Mouse (Mus musculus): ENCODE data around the gene Rac1. TPM values are rescaled to one million over a fixed set of nuclear protein-coding genes. Genes with fewer than 3 reads are reported as not detected.

The Rac1 gene
- polyA plus RNA-seq, 1 experiment from 2014 or later, result 355 TPM

DNA sequence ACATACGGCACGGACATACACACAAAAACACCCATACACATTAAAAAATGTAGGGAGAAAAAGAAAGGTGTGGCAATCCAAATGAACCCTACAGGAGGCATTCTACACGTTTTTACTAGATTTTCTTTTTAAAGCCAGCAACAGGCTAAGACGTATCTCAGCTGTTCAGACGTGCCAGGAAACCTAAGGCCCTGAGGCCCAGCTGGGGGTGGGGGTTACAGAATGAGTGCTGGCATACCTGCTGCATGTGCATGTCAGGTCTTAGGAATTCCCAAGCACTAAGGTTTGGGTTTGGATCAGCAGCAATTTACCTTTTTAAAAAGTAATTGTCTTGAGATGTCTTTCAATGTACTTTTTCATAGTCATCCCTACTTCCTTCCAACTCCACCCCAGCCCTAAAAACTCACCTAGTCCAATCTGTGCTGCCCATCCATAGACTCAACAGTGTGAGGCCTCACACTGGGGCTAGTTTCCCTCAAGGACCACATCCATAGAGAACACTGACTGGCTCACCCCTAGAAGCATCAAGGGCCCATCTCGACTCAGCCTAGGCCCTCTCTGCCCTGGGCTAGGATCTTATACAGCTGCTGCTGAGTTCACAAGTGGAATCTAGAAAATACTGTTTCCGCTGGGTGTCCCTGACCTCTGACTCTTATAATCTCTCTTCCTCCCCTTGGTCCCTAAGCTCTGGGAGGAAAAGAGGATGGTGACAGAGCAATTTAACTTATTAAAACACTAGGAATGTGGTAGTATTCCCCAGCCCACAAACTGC is 2.2 kb downstream of the Rac1 start:
- ATAC-seq (ENCODE audit: extremely low read depth, insufficient number of reproducible peaks, low FRiP score, low TSS enrichment), result no peak
- Histone ChIP-seq H3K36me3 (peaks cover 7% of the 10 kb centered on the region; the same call in 1 of the 2 replicates), H3K9ac (peak overlapping the region; percentile 100), H3K27ac (replicated peaks) (peak overlapping the region; percentile 22; the same call in 1 of the 2 replicates), H3K4me3 (peak overlapping the region; percentile 100), H3K4me2 (peak overlapping the region; percentile 91), H3K27me3 (replicated peaks) (no peaks in the 10 kb centered on the region), H3K4me1 (peaks cover 64% of the 10 kb centered on the region), H3K9me3 (no peaks in the 10 kb centered on the region)
- 45% methylated on average over 7 of the region's 7 CpGs for WGBS

DNA sequence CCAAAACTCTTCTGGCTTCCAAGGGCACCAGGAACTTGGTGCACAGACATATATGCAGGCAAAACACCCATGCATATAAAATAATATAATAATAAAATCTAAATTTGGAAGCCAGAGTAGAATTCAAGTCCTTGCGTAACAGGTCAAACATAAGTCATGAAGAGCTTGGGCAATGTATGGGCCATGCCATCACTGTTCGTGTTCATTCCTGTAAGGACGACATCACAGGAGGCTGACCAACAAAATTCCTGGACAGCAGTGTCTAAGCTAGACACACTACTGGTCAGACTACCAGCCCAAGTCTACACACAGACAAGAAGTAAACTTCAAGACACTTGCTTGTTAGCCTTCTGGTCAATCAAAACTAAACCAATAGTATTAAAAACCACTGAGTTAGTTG is 5.0 kb downstream of the Rac1 start:
- WGBS, result 83% methylated on average over 3 of the region's 3 CpGs
- no peaks in the 10 kb centered on the region for H3K9me3 ChIP-seq
- H3K4me3 ChIP-seq, result no peak overlapping the region
- H3K4me1 ChIP-seq, result peaks cover 87% of the 10 kb centered on the region
- H3K4me2 ChIP-seq, result no peak overlapping the region
- H3K9ac ChIP-seq, result no peak overlapping the region
- peaks cover 11% of the 10 kb centered on the region; the same call in 1 of the 2 replicates for H3K36me3 ChIP-seq
- H3K27ac ChIP-seq (replicated peaks), result no peak overlapping the region
- ATAC-seq (ENCODE audit: extremely low read depth, insufficient number of reproducible peaks, low FRiP score, low TSS enrichment), result no peak
- no peaks in the 10 kb centered on the region for H3K27me3 ChIP-seq (replicated peaks)

DNA sequence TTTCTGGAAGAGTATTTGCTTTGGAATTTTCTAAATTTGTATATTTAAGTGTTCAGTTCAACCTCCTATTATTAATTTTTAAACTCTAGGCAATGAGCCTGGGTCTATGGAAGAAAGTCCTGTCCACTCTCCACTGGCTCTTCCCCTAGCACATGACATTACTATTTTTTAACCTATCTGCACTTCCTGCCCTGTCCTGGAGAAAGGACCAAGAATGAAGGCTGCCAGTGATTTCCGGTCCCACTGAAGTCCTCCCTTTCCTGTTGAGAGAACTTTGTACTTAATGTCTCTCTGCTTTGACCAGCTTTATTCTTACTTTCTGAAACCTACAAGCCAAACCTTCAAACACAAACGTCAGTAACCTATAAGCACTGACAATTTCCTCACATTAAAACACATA is 7.4 kb downstream of the Rac1 start:
- no peak overlapping the region for H3K4me3 ChIP-seq
- no peaks in the 10 kb centered on the region for H3K27me3 ChIP-seq (replicated peaks)
- no peak for ATAC-seq (ENCODE audit: extremely low read depth, insufficient number of reproducible peaks, low FRiP score, low TSS enrichment)
- H3K36me3 ChIP-seq, result peaks cover 29% of the 10 kb centered on the region
- peak overlapping the region; percentile 48 for H3K4me2 ChIP-seq
- H3K27ac ChIP-seq (replicated peaks), result peak overlapping the region; percentile 68
- H3K9ac ChIP-seq, result peak overlapping the region; percentile 60
- H3K9me3 ChIP-seq, result no peaks in the 10 kb centered on the region
- WGBS, result 48% methylated on average over 2 of the region's 2 CpGs
- peaks cover 90% of the 10 kb centered on the region for H3K4me1 ChIP-seq

DNA sequence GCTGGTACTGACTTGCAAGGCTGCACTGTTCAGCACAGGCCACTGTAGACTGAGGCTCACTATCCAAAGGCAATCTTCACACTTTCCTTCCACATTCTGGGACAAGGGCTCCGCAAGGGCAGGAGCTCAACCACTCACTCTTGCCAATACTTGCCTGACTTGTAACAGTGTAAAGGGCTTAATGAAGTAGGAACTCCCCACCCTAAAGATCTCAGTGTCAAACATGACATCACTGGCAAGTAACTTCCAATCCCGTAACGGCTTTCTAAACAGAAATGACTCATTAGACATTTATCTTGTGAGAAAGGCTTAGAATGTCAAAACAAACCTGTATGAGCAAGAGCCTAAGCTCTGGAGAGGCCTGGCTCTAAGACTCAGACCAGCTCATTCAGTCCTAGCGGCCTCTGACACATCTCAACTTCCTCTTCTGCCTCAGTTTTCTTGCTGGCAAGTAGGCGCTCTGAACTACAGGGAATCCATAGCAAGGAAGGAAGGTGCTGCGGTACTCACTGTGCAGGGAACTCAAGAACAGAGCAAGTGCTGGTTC is 9.7 kb downstream of the Rac1 start:
- peak overlapping the region; percentile 10; the same call in 1 of the 2 replicates for H3K4me2 ChIP-seq
- peaks cover 46% of the 10 kb centered on the region for H3K36me3 ChIP-seq
- H3K9ac ChIP-seq, result peak overlapping the region; percentile 52
- WGBS, result 55% methylated on average over 6 of the region's 6 CpGs
- H3K27ac ChIP-seq (replicated peaks), result peak overlapping the region; percentile 41
- H3K9me3 ChIP-seq, result no peaks in the 10 kb centered on the region
- H3K4me1 ChIP-seq, result peaks cover 86% of the 10 kb centered on the region
- H3K4me3 ChIP-seq, result no peak overlapping the region
- no peak for ATAC-seq (ENCODE audit: extremely low read depth, insufficient number of reproducible peaks, low FRiP score, low TSS enrichment)
- no peaks in the 10 kb centered on the region for H3K27me3 ChIP-seq (replicated peaks)

DNA sequence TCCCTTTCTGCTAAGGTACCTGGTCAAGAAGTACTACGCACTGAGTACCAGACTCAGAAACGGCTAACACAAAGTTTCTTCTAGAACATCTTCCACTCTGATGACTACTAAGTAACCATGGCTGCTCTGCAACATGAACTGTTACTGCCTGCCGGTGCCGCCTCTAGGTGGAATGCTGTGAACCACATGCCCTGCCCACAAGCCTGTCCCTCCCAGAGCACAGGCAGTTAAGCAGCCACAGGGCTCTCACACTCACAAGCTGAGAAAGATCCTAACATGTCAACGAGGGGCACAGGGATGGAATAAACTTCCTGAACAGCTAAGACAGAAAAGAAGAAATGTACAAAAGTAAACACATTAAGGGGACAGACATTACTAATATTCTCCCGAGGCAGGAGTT is 10.4 kb downstream of the Rac1 start:
- no peak overlapping the region for H3K4me2 ChIP-seq
- H3K4me1 ChIP-seq, result peaks cover 85% of the 10 kb centered on the region
- 0 out of 2 replicates have a peak overlapping the region, but pooled peaks have one; percentile 5 for H3K27ac ChIP-seq (replicated peaks)
- H3K9me3 ChIP-seq, result no peaks in the 10 kb centered on the region
- H3K27me3 ChIP-seq (replicated peaks), result no peaks in the 10 kb centered on the region
- ATAC-seq (ENCODE audit: extremely low read depth, insufficient number of reproducible peaks, low FRiP score, low TSS enrichment), result no peak
- 53% methylated on average over 6 of the region's 6 CpGs for WGBS
- peaks cover 50% of the 10 kb centered on the region for H3K36me3 ChIP-seq
- no peak overlapping the region for H3K9ac ChIP-seq
- no peak overlapping the region for H3K4me3 ChIP-seq

DNA sequence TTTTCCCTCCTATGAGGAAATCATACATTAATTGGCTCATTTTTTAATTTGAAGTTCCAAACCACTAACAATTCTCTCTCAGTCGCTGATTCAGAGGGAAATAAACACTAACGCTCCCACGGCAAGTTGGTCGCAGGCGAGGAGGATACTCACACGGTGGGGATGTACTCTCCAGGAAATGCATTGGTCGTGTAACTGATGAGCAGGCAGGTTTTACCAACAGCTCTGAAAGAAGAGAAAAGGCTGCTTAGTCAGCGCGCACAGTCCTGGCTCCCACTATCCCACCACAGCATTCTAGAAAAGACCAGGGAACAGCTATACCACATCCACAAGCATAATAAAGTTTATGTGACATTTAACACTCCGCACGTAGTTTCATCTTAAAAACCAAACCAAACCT is 10.8 kb downstream of the Rac1 start:
- WGBS, result 82% methylated on average over 11 of the region's 11 CpGs
- Histone ChIP-seq H3K36me3 (peaks cover 55% of the 10 kb centered on the region), H3K4me1 (peaks cover 87% of the 10 kb centered on the region), H3K9ac (no peak overlapping the region), H3K27me3 (replicated peaks) (no peaks in the 10 kb centered on the region), H3K9me3 (no peaks in the 10 kb centered on the region), H3K4me2 (no peak overlapping the region), H3K4me3 (no peak overlapping the region), H3K27ac (replicated peaks) (0 out of 2 replicates have a peak overlapping the region, but pooled peaks have one; percentile 5)
- no peak for ATAC-seq (ENCODE audit: extremely low read depth, insufficient number of reproducible peaks, low FRiP score, low TSS enrichment)

DNA sequence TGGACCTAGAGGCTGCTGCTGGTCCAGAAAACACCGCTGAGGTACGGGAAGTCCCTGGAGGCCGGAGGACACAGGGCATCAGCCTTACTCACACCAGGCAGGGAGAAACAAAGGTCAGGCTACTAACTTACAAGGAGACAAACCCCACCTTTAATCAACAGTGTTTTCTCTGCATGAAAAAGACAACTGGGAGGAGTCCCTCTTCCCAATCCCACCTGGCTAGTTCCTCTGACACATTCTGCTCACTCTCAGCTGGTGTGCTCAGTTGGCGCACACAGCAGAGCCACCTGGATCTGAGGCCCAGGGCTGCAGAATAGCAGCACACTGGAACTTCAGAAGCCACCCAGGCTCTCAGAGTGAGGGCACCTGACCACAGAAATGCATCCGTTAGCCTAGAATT is 13.0 kb downstream of the Rac1 start:
- H3K9ac ChIP-seq, result no peak overlapping the region
- no peak for ATAC-seq (ENCODE audit: extremely low read depth, insufficient number of reproducible peaks, low FRiP score, low TSS enrichment)
- peaks cover 71% of the 10 kb centered on the region for H3K36me3 ChIP-seq
- 92% methylated on average over 5 of the region's 5 CpGs for WGBS
- no peak overlapping the region for H3K27ac ChIP-seq (replicated peaks)
- H3K9me3 ChIP-seq, result no peaks in the 10 kb centered on the region
- H3K27me3 ChIP-seq (replicated peaks), result no peaks in the 10 kb centered on the region
- H3K4me3 ChIP-seq, result no peak overlapping the region
- no peak overlapping the region for H3K4me2 ChIP-seq
- peaks cover 88% of the 10 kb centered on the region for H3K4me1 ChIP-seq

DNA sequence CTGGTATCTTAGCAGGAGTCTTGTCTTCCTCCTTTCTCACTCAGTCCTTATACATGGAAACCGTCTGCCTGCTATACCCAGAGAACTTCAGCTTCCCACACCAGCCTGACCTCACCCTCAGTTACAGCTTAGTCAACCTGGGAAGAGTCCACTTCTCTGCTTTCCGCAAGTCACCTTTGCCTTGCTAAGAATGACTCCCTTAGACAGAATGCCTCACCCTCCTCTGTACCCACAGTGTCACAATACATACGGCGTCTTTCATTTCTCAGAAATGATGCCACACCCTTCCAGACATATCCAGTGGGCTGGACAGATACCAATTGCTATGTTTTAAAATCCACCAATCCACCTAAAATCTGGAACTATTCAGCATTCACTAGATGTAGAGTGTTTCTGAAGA is 15.5 kb downstream of the Rac1 start:
- Histone ChIP-seq H3K4me2 (no peak overlapping the region), H3K9me3 (no peaks in the 10 kb centered on the region), H3K36me3 (peaks cover 83% of the 10 kb centered on the region), H3K27me3 (replicated peaks) (no peaks in the 10 kb centered on the region), H3K27ac (replicated peaks) (0 out of 2 replicates have a peak overlapping the region, but pooled peaks have one; percentile 9), H3K9ac (no peak overlapping the region), H3K4me3 (no peak overlapping the region), H3K4me1 (peaks cover 88% of the 10 kb centered on the region)
- ATAC-seq (ENCODE audit: extremely low read depth, insufficient number of reproducible peaks, low FRiP score, low TSS enrichment), result no peak
- WGBS, result 88% methylated on average over 4 of the region's 4 CpGs

DNA sequence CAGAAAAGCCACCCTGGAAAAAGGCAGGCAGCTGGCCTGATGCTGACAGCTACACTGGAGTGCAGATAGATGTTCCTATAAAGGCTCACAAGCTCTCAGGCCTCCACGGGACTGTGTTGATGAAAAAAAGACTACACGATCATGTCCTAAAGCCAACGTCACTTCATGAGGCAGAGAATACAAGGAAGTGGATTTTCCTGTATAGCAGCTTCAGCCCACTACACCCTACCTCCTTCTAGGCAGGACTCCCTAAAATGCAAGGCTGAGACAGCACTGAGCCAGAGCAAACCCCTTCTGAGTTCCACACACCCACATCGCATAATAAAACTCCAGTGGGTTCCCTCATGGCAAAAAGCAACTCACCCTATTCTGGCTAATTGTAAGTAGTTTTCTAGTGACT is 16.3 kb downstream of the Rac1 start:
- no peak for ATAC-seq (ENCODE audit: extremely low read depth, insufficient number of reproducible peaks, low FRiP score, low TSS enrichment)
- Histone ChIP-seq H3K27me3 (replicated peaks) (no peaks in the 10 kb centered on the region), H3K27ac (replicated peaks) (0 out of 2 replicates have a peak overlapping the region, but pooled peaks have one; percentile 9), H3K9me3 (no peaks in the 10 kb centered on the region), H3K4me2 (no peak overlapping the region), H3K4me3 (no peak overlapping the region), H3K36me3 (peaks cover 83% of the 10 kb centered on the region), H3K4me1 (peaks cover 87% of the 10 kb centered on the region), H3K9ac (no peak overlapping the region)
- WGBS, result 65% methylated on average over 4 of the region's 4 CpGs

DNA sequence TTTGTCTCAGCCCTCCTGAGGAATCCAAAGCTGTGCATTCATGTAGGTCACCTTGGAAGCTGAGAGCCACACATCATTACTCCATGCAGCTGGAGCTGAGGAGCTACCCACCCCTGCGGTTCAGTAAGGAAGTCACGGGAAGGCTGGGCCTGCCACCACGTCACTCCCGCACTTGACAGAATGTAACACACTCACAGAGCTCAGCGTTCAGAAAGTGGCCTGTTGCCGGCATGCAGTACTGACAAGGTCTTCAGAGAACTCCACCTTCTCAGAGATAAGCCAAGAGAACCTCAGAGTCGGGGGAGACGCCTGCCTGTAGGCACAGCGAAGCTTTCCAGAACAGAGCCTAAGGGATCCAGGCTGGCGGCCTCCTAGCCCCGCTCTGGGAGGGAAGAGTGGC is 18.1 kb downstream of the Rac1 start:
- Histone ChIP-seq H3K4me1 (peaks cover 80% of the 10 kb centered on the region), H3K36me3 (peaks cover 83% of the 10 kb centered on the region), H3K27ac (replicated peaks) (peak overlapping the region; percentile 75), H3K4me2 (peak overlapping the region; percentile 48), H3K9me3 (no peaks in the 10 kb centered on the region), H3K27me3 (replicated peaks) (no peaks in the 10 kb centered on the region), H3K4me3 (peak overlapping the region; percentile 8; the same call in 1 of the 2 replicates), H3K9ac (peak overlapping the region; percentile 64)
- peak; percentile 49; the same call in 1 of the 2 replicates for ATAC-seq (ENCODE audit: extremely low read depth, insufficient number of reproducible peaks, low FRiP score, low TSS enrichment)
- 12% methylated on average over 11 of the region's 11 CpGs for WGBS

DNA sequence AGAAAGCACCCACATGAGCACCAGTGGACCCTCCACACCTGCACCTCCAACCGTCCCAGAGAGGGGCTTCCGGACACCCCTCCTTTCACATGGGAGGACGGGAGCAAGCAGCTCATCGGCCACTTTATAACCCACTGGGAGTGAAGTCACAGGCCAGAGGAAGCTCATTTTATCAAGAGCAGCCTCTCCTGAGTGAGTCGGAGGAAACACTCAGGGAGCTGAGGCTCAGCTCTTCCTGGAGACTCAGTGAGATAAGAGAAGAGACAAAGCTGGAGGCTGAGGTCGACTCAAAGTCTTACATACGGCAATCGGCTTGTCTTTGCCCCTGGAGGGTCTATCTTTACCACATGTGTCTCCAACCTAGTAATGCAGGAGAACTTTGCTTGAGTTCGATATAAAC is 18.5 kb downstream of the Rac1 start:
- H3K9ac ChIP-seq, result peak overlapping the region; percentile 64
- H3K36me3 ChIP-seq, result peaks cover 83% of the 10 kb centered on the region
- no peaks in the 10 kb centered on the region for H3K27me3 ChIP-seq (replicated peaks)
- WGBS, result 25% methylated on average over 9 of the region's 9 CpGs
- peaks cover 75% of the 10 kb centered on the region for H3K4me1 ChIP-seq
- no peak overlapping the region for H3K4me3 ChIP-seq
- peak overlapping the region; percentile 75 for H3K27ac ChIP-seq (replicated peaks)
- peak overlapping the region; percentile 48 for H3K4me2 ChIP-seq
- no peaks in the 10 kb centered on the region for H3K9me3 ChIP-seq
- ATAC-seq (ENCODE audit: extremely low read depth, insufficient number of reproducible peaks, low FRiP score, low TSS enrichment), result no peak

Data from heart, embryonic 13.5 days (tissue).